Mouse (Mus musculus): ENCODE results near the gene Polr1c. TPM values are rescaled to one million over a fixed set of nuclear protein-coding genes. Genes with fewer than 3 reads are reported as not detected.

Polr1c gene
- polyA plus RNA-seq, 1 experiment = 39.5 TPM

GRCm38 (mm10) chr17:46241471-46241870, 6.4 kb downstream of the Polr1c start:
- no peak for TF ChIP-seq CTCF (IDR thresholded peaks at IDR 0.05; ENCODE audit: insufficient read depth, low read length)
- no peak for TF ChIP-seq POLR2A (IDR thresholded peaks at IDR 0.05; ENCODE audit: borderline replicate concordance, extremely low read depth, low read depth, low read length)
- Histone ChIP-seq H3K4me3 (replicated peaks; ENCODE audit: extremely low read depth, low read depth, low read length) (no peak overlapping the region), H3K4me1 (ENCODE audit: control insufficient read depth, insufficient read depth, low read length) (no peaks in the 10 kb centered on the region)
- WGBS = 51% methylated on average over 11 of the region's 11 CpGs
- DNase-seq = no peak

- no peak for DNase-seq
- H3K4me3 ChIP-seq (replicated peaks; ENCODE audit: extremely low read depth, low read depth, low read length) = no peak overlapping the region
- H3K4me1 ChIP-seq (ENCODE audit: control insufficient read depth, insufficient read depth, low read length) = no peaks in the 10 kb centered on the region
- TF ChIP-seq CTCF (IDR thresholded peaks at IDR 0.05; ENCODE audit: insufficient read depth, low read length) = no peak
- no peak for TF ChIP-seq POLR2A (IDR thresholded peaks at IDR 0.05; ENCODE audit: borderline replicate concordance, extremely low read depth, low read depth, low read length)
- 84% methylated on average over 15 of the region's 15 CpGs for WGBS
These were observed 8.2 kb downstream of the Polr1c start for GRCm38 (mm10) chr17:46239516-46240114.

GRCm38 (mm10) chr17:46237480-46237879, 10.4 kb downstream of the Polr1c start:
- WGBS = 79% methylated on average over 5 of the region's 5 CpGs
- no peak for DNase-seq
- Histone ChIP-seq H3K4me3 (replicated peaks; ENCODE audit: extremely low read depth, low read depth, low read length) (no peak overlapping the region), H3K4me1 (ENCODE audit: control insufficient read depth, insufficient read depth, low read length) (no peaks in the 10 kb centered on the region)
- TF ChIP-seq POLR2A (IDR thresholded peaks at IDR 0.05; ENCODE audit: borderline replicate concordance, extremely low read depth, low read depth, low read length) (no peak), CTCF (IDR thresholded peaks at IDR 0.05; ENCODE audit: insufficient read depth, low read length) (no peak)

GRCm38 (mm10) chr17:46237079-46237478, 10.8 kb downstream of the Polr1c start:
- TF ChIP-seq CTCF (IDR thresholded peaks at IDR 0.05; ENCODE audit: insufficient read depth, low read length) (no peak), POLR2A (IDR thresholded peaks at IDR 0.05; ENCODE audit: borderline replicate concordance, extremely low read depth, low read depth, low read length) (no peak)
- 90% methylated on average over 6 of the region's 6 CpGs for WGBS

GRCm38 (mm10) chr17:46236067-46236466, 11.8 kb downstream of the Polr1c start:
- TF ChIP-seq POLR2A (IDR thresholded peaks at IDR 0.05; ENCODE audit: borderline replicate concordance, extremely low read depth, low read depth, low read length) = no peak
- TF ChIP-seq CTCF (IDR thresholded peaks at IDR 0.05; ENCODE audit: insufficient read depth, low read length) = no peak
- no peak for DNase-seq
- WGBS = 78% methylated on average over 1 of the region's 1 CpGs
- Histone ChIP-seq H3K4me3 (replicated peaks; ENCODE audit: extremely low read depth, low read depth, low read length) (no peak overlapping the region), H3K4me1 (ENCODE audit: control insufficient read depth, insufficient read depth, low read length) (no peaks in the 10 kb centered on the region)

More at GRCm38 (mm10) chr17:46237079-46237478, 10.8 kb downstream of the Polr1c start:
- Histone ChIP-seq H3K4me1 (ENCODE audit: control insufficient read depth, insufficient read depth, low read length) (no peaks in the 10 kb centered on the region), H3K4me3 (replicated peaks; ENCODE audit: extremely low read depth, low read depth, low read length) (no peak overlapping the region)
- DNase-seq = no peak

GRCm38 (mm10) chr17:46227576-46227975, 20.3 kb downstream of the Polr1c start:
- H3K4me1 ChIP-seq (ENCODE audit: control insufficient read depth, insufficient read depth, low read length) = no peaks in the 10 kb centered on the region
- no peak for TF ChIP-seq CTCF (IDR thresholded peaks at IDR 0.05; ENCODE audit: insufficient read depth, low read length)
- no peak for TF ChIP-seq POLR2A (IDR thresholded peaks at IDR 0.05; ENCODE audit: borderline replicate concordance, extremely low read depth, low read depth, low read length)
- 91% methylated on average over 7 of the region's 7 CpGs for WGBS
- H3K4me3 ChIP-seq (replicated peaks; ENCODE audit: extremely low read depth, low read depth, low read length) = no peak overlapping the region
- no peak for DNase-seq

GRCm38 (mm10) chr17:46221601-46222000, 26.3 kb downstream of the Polr1c start:
- Histone ChIP-seq H3K4me1 (ENCODE audit: control insufficient read depth, insufficient read depth, low read length) (no peaks in the 10 kb centered on the region; the same call in 1 of the 2 replicates), H3K4me3 (replicated peaks; ENCODE audit: extremely low read depth, low read depth, low read length) (no peak overlapping the region)
- no peak for TF ChIP-seq CTCF (IDR thresholded peaks at IDR 0.05; ENCODE audit: insufficient read depth, low read length)
- TF ChIP-seq POLR2A (IDR thresholded peaks at IDR 0.05; ENCODE audit: borderline replicate concordance, extremely low read depth, low read depth, low read length) = no peak
- 87% methylated on average over 3 of the region's 3 CpGs for WGBS
- no peak for DNase-seq

GRCm38 (mm10) chr17:46210550-46210949, 37.3 kb downstream of the Polr1c start:
- WGBS = 82% methylated on average over 3 of the region's 3 CpGs
- H3K4me1 ChIP-seq (ENCODE audit: control insufficient read depth, insufficient read depth, low read length) = no peaks in the 10 kb centered on the region
- no peak for DNase-seq
- H3K4me3 ChIP-seq (replicated peaks; ENCODE audit: extremely low read depth, low read depth, low read length) = no peak overlapping the region
- TF ChIP-seq CTCF (IDR thresholded peaks at IDR 0.05; ENCODE audit: insufficient read depth, low read length) (no peak), POLR2A (IDR thresholded peaks at IDR 0.05; ENCODE audit: borderline replicate concordance, extremely low read depth, low read depth, low read length) (no peak)

GRCm38 (mm10) chr17:46206676-46207075, 41.2 kb downstream of the Polr1c start:
- no peak overlapping the region for H3K4me3 ChIP-seq (replicated peaks; ENCODE audit: extremely low read depth, low read depth, low read length)
- no peak for TF ChIP-seq CTCF (IDR thresholded peaks at IDR 0.05; ENCODE audit: insufficient read depth, low read length)
- TF ChIP-seq POLR2A (IDR thresholded peaks at IDR 0.05; ENCODE audit: borderline replicate concordance, extremely low read depth, low read depth, low read length) = no peak
- DNase-seq = no peak

GRCm38 (mm10) chr17:46203078-46203477, 44.8 kb downstream of the Polr1c start:
- WGBS = 0% methylated on average over 20 of the region's 20 CpGs
- Histone ChIP-seq H3K4me1 (ENCODE audit: control insufficient read depth, insufficient read depth, low read length) (peaks cover 2% of the 10 kb centered on the region; the same call in 1 of the 2 replicates), H3K4me3 (replicated peaks; ENCODE audit: extremely low read depth, low read depth, low read length) (peak overlapping the region; percentile 75)
- DNase-seq = no peak
- TF ChIP-seq POLR2A (IDR thresholded peaks at IDR 0.05; ENCODE audit: borderline replicate concordance, extremely low read depth, low read depth, low read length) (no peak), CTCF (IDR thresholded peaks at IDR 0.05; ENCODE audit: insufficient read depth, low read length) (no peak)

More at GRCm38 (mm10) chr17:46206676-46207075, 41.2 kb downstream of the Polr1c start:
- H3K4me1 ChIP-seq (ENCODE audit: control insufficient read depth, insufficient read depth, low read length) = peaks cover 2% of the 10 kb centered on the region; the same call in 1 of the 2 replicates
